Mouse (Mus musculus): ENCODE measurements at regions not wholly inside any gene's neighbourhood (a gene's known extent, or its start where the extent isn't known, plus 50 kb on each side); places are given as distances from the start of the nearest gene placed in this dataset.

GRCm38 (mm10) chr16:51925639-51926038 lies 105.4 kb upstream of the Cblb start:
- no peak for TF ChIP-seq CTCF (IDR thresholded peaks at IDR 0.05)
- TF ChIP-seq EP300 (IDR thresholded peaks at IDR 0.05) = no peak

All from lung, postnatal 0 days (tissue).